Comparison of ENCODE assay signal across 9 mouse cellular contexts in genomic region chr14:60377546-60377945, GRCm38 (mm10). TPM values are rescaled to one million over a fixed set of nuclear protein-coding genes. Genes with fewer than 3 reads are reported as not detected.
DNase-seq lines count a peak whose midpoint lies in the region; ATAC-seq lines count a peak whose summit lies in the region.
"Had no signal": no experiment of that assay in that cellular context is flagged by ENCODE, and none has a peak within 500 bp of the region (broad histone marks: within the 10 kb centered on the region; RNA-seq: fewer than 3 reads in every experiment).

No protein-coding gene starts in this region.

- peak overlapping the region; percentile 76 for H3K4me3 ChIP-seq in hindbrain, embryonic 13.5 days
- H3K4me3 ChIP-seq in limb, embryonic 13.5 days: peak overlapping the region; percentile 62
- H3K4me3 ChIP-seq: myocyte had no signal

- H3K4me1 ChIP-seq in hindbrain, embryonic 13.5 days (replicated peaks): peaks cover 40% of the 10 kb centered on the region
- peaks cover 13% of the 10 kb centered on the region for H3K4me1 ChIP-seq in limb, embryonic 13.5 days

- no peaks in the 10 kb centered on the region for H3K9me3 ChIP-seq in hindbrain, embryonic 13.5 days
- no peaks in the 10 kb centered on the region for H3K9me3 ChIP-seq in limb, embryonic 13.5 days

- peak; percentile 16 for DNase-seq in embryo, embryonic 10.5 days (ENCODE audit: low spot score)
- no peak for DNase-seq in embryo, embryonic 10 days (ENCODE audit: low spot score)
- peak; percentile 92 for DNase-seq in cerebellum, adult 9-10 months
- DNase-seq in right cerebral cortex, adult 18-20 months: peak; percentile 49
- no peak for DNase-seq in testis, postnatal 10 days (ENCODE audit: low spot score)
- no peak for DNase-seq in gastrocnemius, adult 18-20 months (ENCODE audit: low spot score)

- peak overlapping the region; percentile 95 for H3K4me2 ChIP-seq in hindbrain, embryonic 13.5 days
- peak overlapping the region; percentile 94 for H3K4me2 ChIP-seq in limb, embryonic 13.5 days (replicated peaks)

- peak overlapping the region; percentile 98 for H3K27ac ChIP-seq in hindbrain, embryonic 13.5 days
- H3K27ac ChIP-seq in limb, embryonic 13.5 days: no peak overlapping the region

- H3K36me3 ChIP-seq in hindbrain, embryonic 13.5 days: peaks cover 6% of the 10 kb centered on the region; the same call in 1 of the 2 replicates
- no peaks in the 10 kb centered on the region for H3K36me3 ChIP-seq in limb, embryonic 13.5 days

- H3K9ac ChIP-seq in hindbrain, embryonic 13.5 days: peak overlapping the region; percentile 99
- peak overlapping the region; percentile 74; the same call in 1 of the 2 replicates for H3K9ac ChIP-seq in limb, embryonic 13.5 days

- WGBS in hindbrain, embryonic 13.5 days: 10% methylated on average over 10 of the region's 10 CpGs
- WGBS in limb, embryonic 13.5 days: 29% methylated on average over 10 of the region's 10 CpGs

- ATAC-seq in hindbrain, embryonic 13.5 days (ENCODE audit: low FRiP score): peak; percentile 67
- ATAC-seq in limb, embryonic 13.5 days (ENCODE audit: low FRiP score, low read depth): no peak

- H3K27me3 ChIP-seq in hindbrain, embryonic 13.5 days: 0 out of 2 replicates have a peak, but pooled peaks cover 2% of the 10 kb centered on the region
- H3K27me3 ChIP-seq in limb, embryonic 13.5 days: peaks cover 34% of the 10 kb centered on the region

RNA-seq across cellular contexts. Expression of gene Amer2, which starts 4.5 kb away (rescaled TPM):
- polyA plus RNA-seq in hindbrain, embryonic 13.5 days (2015; fragmentation: Nextera tagmentation; extraction: Ambion mirVana): 22.6 and 24.5 TPM in 2 replicates
- polyA plus RNA-seq in limb, embryonic 13.5 days (2015; fragmentation: Nextera tagmentation; extraction: Ambion mirVana): 1.8 and 2.3 TPM in 2 replicates
- under 1 TPM; 0.02 TPM for total RNA-seq in gastrocnemius, adult 18-20 months (2021)
- polyA plus RNA-seq: myocyte had no signal

Comparison
In these comparisons a context has a peak if more than half of its experiments do, and no peak if none do; other contexts are left out.
1. DNase-seq: peak in embryo, embryonic 10.5 days (single experiment), cerebellum, adult 9-10 months (single experiment) and right cerebral cortex, adult 18-20 months (single experiment); none in embryo, embryonic 10 days (single experiment), testis, postnatal 10 days (single experiment) and gastrocnemius, adult 18-20 months (single experiment).